8 mouse cellular contexts compared by ENCODE assay signal in genomic region chr11:35282825-35283571, GRCm38 (mm10).
DNase-seq lines count a peak whose midpoint lies in the region; ATAC-seq and TF ChIP-seq lines count a peak whose summit lies in the region.

No protein-coding gene starts in this region.

- no peak overlapping the region for H3K4me3 ChIP-seq in cerebellum, adult 2 months (replicated peaks; ENCODE audit: insufficient read depth, low read depth, low read length)
- no peak overlapping the region for H3K4me3 ChIP-seq in forebrain, embryonic 15.5 days
- H3K4me3 ChIP-seq in limb, embryonic 13.5 days = no peak overlapping the region
- H3K4me3 ChIP-seq in stomach, embryonic 16.5 days (replicated peaks; ENCODE audit: low read length) = no peak overlapping the region

- no peak for TF ChIP-seq POLR2A in cerebellum, adult 2 months (IDR thresholded peaks at IDR 0.05; ENCODE audit: borderline replicate concordance, insufficient read depth, low read length)

- peak; percentile 58 to 66 for DNase-seq in cerebellum, adult 2 months
- no peak for DNase-seq in cerebellum, adult 9-11 months
- peak; percentile 2 for DNase-seq in T-cell, adult 2 months (ENCODE audit: low spot score)
- no peak for DNase-seq in adrenal gland, postnatal 4 days (ENCODE audit: low spot score in 2 of 2)
- no peak for DNase-seq in natural killer cell, adult 2 months (ENCODE audit: low spot score in 2 of 2)

- ATAC-seq in forebrain, embryonic 15.5 days (replicated peaks) = peak; percentile 47
- ATAC-seq in limb, embryonic 13.5 days (ENCODE audit: low FRiP score, low read depth) = peak; percentile 79
- 0 out of 2 replicates have a peak, but pooled peaks have one; percentile 18 for ATAC-seq in stomach, embryonic 16.5 days (ENCODE audit: insufficient read depth, low FRiP score)

- 0 out of 2 replicates have a peak overlapping the region, but pooled peaks have one; percentile 34 for H3K9ac ChIP-seq in forebrain, embryonic 15.5 days (replicated peaks)
- H3K9ac ChIP-seq in limb, embryonic 13.5 days = peak overlapping the region; percentile 40; the same call in 1 of the 2 replicates
- H3K9ac ChIP-seq in stomach, embryonic 16.5 days (ENCODE audit: low read length) = no peak overlapping the region

- H3K4me2 ChIP-seq in forebrain, embryonic 15.5 days (replicated peaks) = peak overlapping the region; percentile 19; the same call in 1 of the 2 replicates
- H3K4me2 ChIP-seq in limb, embryonic 13.5 days (replicated peaks) = peak overlapping the region; percentile 38
- H3K4me2 ChIP-seq in stomach, embryonic 16.5 days (ENCODE audit: low read depth, low read length) = no peak overlapping the region

- no peak for TF ChIP-seq CTCF in cerebellum, adult 2 months (IDR thresholded peaks at IDR 0.05; ENCODE audit: borderline replicate concordance, insufficient read depth, low read depth, low read length)

- H3K9me3 ChIP-seq in forebrain, embryonic 15.5 days = no peaks in the 10 kb centered on the region
- no peaks in the 10 kb centered on the region for H3K9me3 ChIP-seq in limb, embryonic 13.5 days
- no peaks in the 10 kb centered on the region for H3K9me3 ChIP-seq in stomach, embryonic 16.5 days (replicated peaks; ENCODE audit: control insufficient read depth, low read length)

- no peaks in the 10 kb centered on the region for H3K27me3 ChIP-seq in cerebellum, adult 2 months (ENCODE audit: control insufficient read depth, insufficient read depth, low read length)
- no peaks in the 10 kb centered on the region for H3K27me3 ChIP-seq in forebrain, embryonic 15.5 days
- no peaks in the 10 kb centered on the region for H3K27me3 ChIP-seq in limb, embryonic 13.5 days
- H3K27me3 ChIP-seq in stomach, embryonic 16.5 days (ENCODE audit: control insufficient read depth, insufficient read depth, low read length) = no peaks in the 10 kb centered on the region

- H3K4me1 ChIP-seq in cerebellum, adult 2 months (ENCODE audit: control insufficient read depth, insufficient read depth, low read length) = peaks cover 42% of the 10 kb centered on the region
- peaks cover 42% of the 10 kb centered on the region for H3K4me1 ChIP-seq in forebrain, embryonic 15.5 days
- peaks cover 44% of the 10 kb centered on the region for H3K4me1 ChIP-seq in limb, embryonic 13.5 days
- peaks cover 8% of the 10 kb centered on the region; the same call in 1 of the 2 replicates for H3K4me1 ChIP-seq in stomach, embryonic 16.5 days (ENCODE audit: control insufficient read depth, insufficient read depth, low read length)

- WGBS in cerebellum, adult 2 months = 15% methylated on average over 12 of the region's 12 CpGs
- 18% methylated on average over 12 of the region's 12 CpGs for WGBS in forebrain, embryonic 15.5 days
- 18% methylated on average over 12 of the region's 12 CpGs for WGBS in limb, embryonic 13.5 days
- 35% methylated on average over 12 of the region's 12 CpGs for WGBS in stomach, embryonic 16.5 days

- no peaks in the 10 kb centered on the region for H3K36me3 ChIP-seq in forebrain, embryonic 15.5 days
- H3K36me3 ChIP-seq in limb, embryonic 13.5 days = peaks cover 2% of the 10 kb centered on the region; the same call in 1 of the 2 replicates
- H3K36me3 ChIP-seq in stomach, embryonic 16.5 days (ENCODE audit: control insufficient read depth, insufficient read depth, low read length) = no peaks in the 10 kb centered on the region

- H3K27ac ChIP-seq in cerebellum, adult 2 months (ENCODE audit: insufficient read depth, low read length) = peak overlapping the region; percentile 49; the same call in 1 of the 2 replicates
- peak overlapping the region; percentile 61 for H3K27ac ChIP-seq in forebrain, embryonic 15.5 days (replicated peaks)
- peak overlapping the region; percentile 49; the same call in 1 of the 2 replicates for H3K27ac ChIP-seq in limb, embryonic 13.5 days
- H3K27ac ChIP-seq in stomach, embryonic 16.5 days (ENCODE audit: low read length) = no peak overlapping the region

Comparison
In these comparisons a context has a peak if more than half of its experiments do, and no peak if none do; other contexts are left out.
1. DNase-seq: peak in cerebellum, adult 2 months (2 of 2) and T-cell, adult 2 months (single experiment); none in cerebellum, adult 9-11 months (single experiment), adrenal gland, postnatal 4 days (0 of 2) and natural killer cell, adult 2 months (0 of 2).
2. ATAC-seq: peak in every context shown above with its lines; median percentile 79 in limb, embryonic 13.5 days; 47 in forebrain, embryonic 15.5 days; 18 in stomach, embryonic 16.5 days.